Mouse (Mus musculus) C2C12 (cell line): ENCODE results near the gene Plekho2.

Source experiments
- CTCF ChIP-seq: IDR thresholded peaks from one replicate; pipeline ENCODE4 v1.5.1; 2011; ENCODE audit not compliant: control insufficient read depth, insufficient read depth, insufficient read length
- FOSL1 ChIP-seq: IDR thresholded peaks from one replicate; pipeline ENCODE4 v1.8.0; 2011; ENCODE audit warnings: mild to moderate bottlenecking, low read length; ENCODE audit not compliant: poor library complexity, insufficient read depth, severe bottlenecking
- MYOG ChIP-seq: IDR thresholded peaks from one replicate; pipeline ENCODE4 v1.6.1; 2011; ENCODE audit not compliant: control insufficient read depth, insufficient read length; ENCODE audit errors: extremely low read depth
- USF1 ChIP-seq: IDR thresholded peaks from one replicate; pipeline ENCODE4 v1.6.1; 2011; ENCODE audit warnings: low read depth, mild to moderate bottlenecking, control low read depth, moderate library complexity

GRCm38 (mm10) chr9:65613098-65613497, 33.3 kb upstream of the Plekho2 start:
- TF ChIP-seq CTCF (no peak), USF1 (no peak), MYOG (no peak), FOSL1 (no peak)
